Mouse (Mus musculus): ENCODE results near the gene Zfp788. TPM values are rescaled to one million over a fixed set of nuclear protein-coding genes. Genes with fewer than 3 reads are reported as not detected.
"Not testable (repeated sequence)": the region's sequence is repeated elsewhere in the genome, so short reads cannot be mapped to it uniquely, and the experiment has no call there.

The Zfp788 gene
- 16.3 and 17.9 TPM in 2 replicates for polyA plus RNA-seq (2012; rRNA removed)

GRCm38 (mm10) chr7:41632409-41633220, at the start of gene Zfp788:
TSS of gene Zfp788 (plus strand) at chr7:41633203.
- Histone ChIP-seq H3K27ac (ENCODE audit: insufficient read depth, low read length) (peak within 1 kb of the TSS; percentile 97), H3K4me1 (ENCODE audit: control insufficient read depth, insufficient read depth, low read length) (no peaks in the 10 kb centered on the region), H3K4me3 (ENCODE audit: insufficient read depth, low read length) (peak within 1 kb of the TSS; percentile 75)
- peak; percentile 93 for TF ChIP-seq POLR2A (IDR thresholded peaks at IDR 0.05; ENCODE audit: extremely low read depth, insufficient read depth, low read length)
- peak; percentile 26; the same call in 1 of the 2 replicates for TF ChIP-seq CTCF (IDR thresholded peaks at IDR 0.05; ENCODE audit: extremely low read depth, insufficient read depth, low read length)

- not testable (repeated sequence) for H3K4me1 ChIP-seq (ENCODE audit: control insufficient read depth, insufficient read depth, low read length); H3K27ac ChIP-seq (ENCODE audit: insufficient read depth, low read length); H3K4me3 ChIP-seq (ENCODE audit: insufficient read depth, low read length)
Observed at GRCm38 (mm10) chr7:41587831-41588230, 45.2 kb upstream of the Zfp788 start.

GRCm38 (mm10) chr7:41598615-41599014, 34.4 kb upstream of the Zfp788 start:
- Histone ChIP-seq H3K27ac (ENCODE audit: insufficient read depth, low read length) (no peak overlapping the region), H3K4me1 (ENCODE audit: control insufficient read depth, insufficient read depth, low read length) (no peaks in the 10 kb centered on the region), H3K4me3 (ENCODE audit: insufficient read depth, low read length) (peak overlapping the region; percentile 92)
- no peak for TF ChIP-seq POLR2A (IDR thresholded peaks at IDR 0.05; ENCODE audit: extremely low read depth, insufficient read depth, low read length)
- TF ChIP-seq CTCF (IDR thresholded peaks at IDR 0.05; ENCODE audit: extremely low read depth, insufficient read depth, low read length): no peak

GRCm38 (mm10) chr7:41599034-41599813, 33.8 kb upstream of the Zfp788 start, which contains the start of gene 2610021A01Rik:
TSS of gene 2610021A01Rik (plus strand) at chr7:41599230.
- H3K27ac ChIP-seq (ENCODE audit: insufficient read depth, low read length): peak within 1 kb of the TSS; percentile 52; the same call in 1 of the 2 replicates
- peak within 1 kb of the TSS; percentile 92 for H3K4me3 ChIP-seq (ENCODE audit: insufficient read depth, low read length)
- TF ChIP-seq POLR2A (IDR thresholded peaks at IDR 0.05; ENCODE audit: extremely low read depth, insufficient read depth, low read length): no peak
- TF ChIP-seq CTCF (IDR thresholded peaks at IDR 0.05; ENCODE audit: extremely low read depth, insufficient read depth, low read length): no peak
- no peaks in the 10 kb centered on the region for H3K4me1 ChIP-seq (ENCODE audit: control insufficient read depth, insufficient read depth, low read length)

GRCm38 (mm10) chr7:41599932-41600548, 33.0 kb upstream of the Zfp788 start:
- H3K27ac ChIP-seq (ENCODE audit: insufficient read depth, low read length): no peak overlapping the region
- peak overlapping the region; percentile 92; the same call in 1 of the 2 replicates for H3K4me3 ChIP-seq (ENCODE audit: insufficient read depth, low read length)
- TF ChIP-seq POLR2A (IDR thresholded peaks at IDR 0.05; ENCODE audit: extremely low read depth, insufficient read depth, low read length) (no peak), CTCF (IDR thresholded peaks at IDR 0.05; ENCODE audit: extremely low read depth, insufficient read depth, low read length) (no peak)
- no peaks in the 10 kb centered on the region for H3K4me1 ChIP-seq (ENCODE audit: control insufficient read depth, insufficient read depth, low read length)

GRCm38 (mm10) chr7:41611654-41612053, 21.3 kb upstream of the Zfp788 start:
- TF ChIP-seq POLR2A (IDR thresholded peaks at IDR 0.05; ENCODE audit: extremely low read depth, insufficient read depth, low read length) (no peak), CTCF (IDR thresholded peaks at IDR 0.05; ENCODE audit: extremely low read depth, insufficient read depth, low read length) (no peak)
- H3K4me3 ChIP-seq (ENCODE audit: insufficient read depth, low read length): no peak overlapping the region
- no peaks in the 10 kb centered on the region for H3K4me1 ChIP-seq (ENCODE audit: control insufficient read depth, insufficient read depth, low read length)
- H3K27ac ChIP-seq (ENCODE audit: insufficient read depth, low read length): no peak overlapping the region

GRCm38 (mm10) chr7:41616241-41616640, 16.8 kb upstream of the Zfp788 start:
- H3K27ac ChIP-seq (ENCODE audit: insufficient read depth, low read length); H3K4me1 ChIP-seq (ENCODE audit: control insufficient read depth, insufficient read depth, low read length); H3K4me3 ChIP-seq (ENCODE audit: insufficient read depth, low read length): not testable (repeated sequence)

- no peaks in the 10 kb centered on the region for H3K4me1 ChIP-seq (ENCODE audit: control insufficient read depth, insufficient read depth, low read length)
- H3K4me3 ChIP-seq (ENCODE audit: insufficient read depth, low read length): peak overlapping the region; percentile 75
- TF ChIP-seq CTCF (IDR thresholded peaks at IDR 0.05; ENCODE audit: extremely low read depth, insufficient read depth, low read length) (no peak), POLR2A (IDR thresholded peaks at IDR 0.05; ENCODE audit: extremely low read depth, insufficient read depth, low read length) (peak; percentile 88)
- peak overlapping the region; percentile 97 for H3K27ac ChIP-seq (ENCODE audit: insufficient read depth, low read length)
Observed at GRCm38 (mm10) chr7:41633221-41633984, 400 bp downstream of the Zfp788 start.

- not testable (repeated sequence) for H3K4me3 ChIP-seq (ENCODE audit: insufficient read depth, low read length); H3K4me1 ChIP-seq (ENCODE audit: control insufficient read depth, insufficient read depth, low read length); H3K27ac ChIP-seq (ENCODE audit: insufficient read depth, low read length)
Observed at GRCm38 (mm10) chr7:41674326-41674725, 41.3 kb downstream of the Zfp788 start.

Other genes starting within 250 kb of the Zfp788 start
- gene AI987944, start 239.8 kb upstream of the Zfp788 start, polyA plus RNA-seq (2012; rRNA removed): 8.5 and 8.9 TPM in 2 replicates
- 0.81 and 0.96 TPM in 2 replicates for gene Vmn2r57, start 184.5 kb upstream of the Zfp788 start, polyA plus RNA-seq (2012; rRNA removed)
- 0.28 and 0.40 TPM in 2 replicates for gene Gm20449, start 133.8 kb upstream of the Zfp788 start, polyA plus RNA-seq (2012; rRNA removed)
- 7.3 and 8.2 TPM in 2 replicates for gene AW146154, start 133.3 kb upstream of the Zfp788 start, polyA plus RNA-seq (2012; rRNA removed)
- not detected in 2 replicates for gene Gm6871, start 59.5 kb upstream of the Zfp788 start, polyA plus RNA-seq (2012; rRNA removed)
- 13.7 and 14.1 TPM in 2 replicates for gene 2610021A01Rik, start 34.0 kb upstream of the Zfp788 start, polyA plus RNA-seq (2012; rRNA removed)
- not detected in 2 replicates for gene Vmn2r58, start 239.5 kb downstream of the Zfp788 start, polyA plus RNA-seq (2012; rRNA removed)

Data from cortical plate, adult 2 months (tissue).